Mouse (Mus musculus) CH12.LX (cell line): ENCODE results near the gene Col9a1. TPM values are rescaled to one million over a fixed set of nuclear protein-coding genes. Genes with fewer than 3 reads are reported as not detected.

ENCODE experiments used
- DNase-seq: peaks from one replicate; pipeline ENCODE4 v3.0.0-alpha.2; 2013; ENCODE audit errors: extremely low read depth
- H3K27ac ChIP-seq: 2 replicates; pipeline ENCODE4 v1.5.1; 2012; ENCODE audit warnings: low read depth, mild to moderate bottlenecking, control low read depth, moderate library complexity; ENCODE audit not compliant: insufficient read depth
- H3K27me3 ChIP-seq: replicated peaks from 2 replicates; pipeline ENCODE3; 2012; ENCODE audit warnings: inconsistent platforms
- H3K36me3 ChIP-seq, 2 experiments: replicated peaks in 1 of 2; 2 replicates each; pipeline versions ENCODE3 to v1.6.1; 2012; ENCODE audit warnings: inconsistent platforms in 1 of 2, low read length in 1 of 2, mild to moderate bottlenecking in 1 of 2, mixed read lengths in 1 of 2, moderate library complexity in 1 of 2; ENCODE audit not compliant: control insufficient read depth in 1 of 2, insufficient read depth in 1 of 2
- H3K4me1 ChIP-seq, 2 experiments: 2 replicates each; pipeline ENCODE4 v1.6.1; 2012; ENCODE audit warnings: inconsistent platforms in 1 of 2, moderate library complexity in 1 of 2; ENCODE audit not compliant: insufficient read depth in 2 of 2, control insufficient read depth in 1 of 2
- H3K4me2 ChIP-seq: 2 replicates; pipeline ENCODE4 v1.6.1; 2012; ENCODE audit warnings: low read depth, mild to moderate bottlenecking, control low read depth; ENCODE audit not compliant: poor library complexity, insufficient read depth, severe bottlenecking
- H3K4me3 ChIP-seq, 3 experiments: fragments of 150-350 bp in 1 of 3; sonication (generic) in 1 of 3; replicated peaks in 1 of 3; 2 replicates each; pipeline versions ENCODE3 to v1.5.1; 2011 to 2012; ENCODE audit warnings: low read depth in 2 of 3, low read length in 2 of 3, mild to moderate bottlenecking in 2 of 3, moderate library complexity in 2 of 3, control low read depth in 1 of 3, improper control_type of control experiment in 1 of 3, inconsistent platforms in 1 of 3, mixed read lengths in 1 of 3; ENCODE audit not compliant: poor library complexity in 1 of 3
- H3K79me2 ChIP-seq: replicated peaks from 2 replicates; pipeline ENCODE4 v1.6.1; 2012; ENCODE audit warnings: mild to moderate bottlenecking, moderate library complexity; ENCODE audit not compliant: control insufficient read depth, poor library complexity, insufficient read depth, severe bottlenecking; ENCODE audit errors: extremely low read depth
- H3K9ac ChIP-seq: 2 replicates; pipeline ENCODE4 v1.6.1; 2012; ENCODE audit warnings: low read depth, mild to moderate bottlenecking, control low read depth, moderate library complexity; ENCODE audit not compliant: insufficient read depth
- H3K9me3 ChIP-seq: replicated peaks from 2 replicates; pipeline ENCODE3; 2012; ENCODE audit warnings: low read length, inconsistent platforms, mixed read lengths
- CHD1 ChIP-seq: IDR thresholded peaks from 2 replicates; pipeline ENCODE4 v1.6.1; 2012; ENCODE audit warnings: low read depth, low read length, improper control_type of control experiment, inconsistent platforms
- CHD2 ChIP-seq: IDR thresholded peaks from 2 replicates; pipeline ENCODE4 v1.6.1; 2011; ENCODE audit warnings: low read length, improper control_type of control experiment
- CTCF ChIP-seq, 2 experiments: IDR thresholded peaks in 1 of 2; conservative IDR thresholded peaks in 1 of 2; 2 replicates each; pipeline ENCODE4 v1.5.1; 2011 to 2012; ENCODE audit warnings: low read depth in 2 of 2, low read length in 2 of 2, improper control_type of control experiment in 1 of 2, inconsistent platforms in 1 of 2, mild to moderate bottlenecking in 1 of 2, moderate library complexity in 1 of 2
- E2F4 ChIP-seq: IDR thresholded peaks from 2 replicates; pipeline ENCODE4 v1.6.1; 2011; ENCODE audit warnings: low read depth, low read length, improper control_type of control experiment; ENCODE audit not compliant: insufficient replicate concordance
- ELF1 ChIP-seq: IDR thresholded peaks from 2 replicates; pipeline ENCODE4 v1.6.1; 2014; ENCODE audit warnings: low read depth, mild to moderate bottlenecking, inconsistent platforms, low read length, improper control_type of control experiment
- EP300 ChIP-seq: IDR thresholded peaks from 2 replicates; pipeline ENCODE4 v1.6.1; 2011; ENCODE audit warnings: low read length, improper control_type of control experiment
- ETS1 ChIP-seq: conservative IDR thresholded peaks from 2 replicates; pipeline ENCODE4 v1.6.1; 2012; ENCODE audit warnings: low read depth, mild to moderate bottlenecking, inconsistent platforms, low read length, improper control_type of control experiment, moderate library complexity
- GABPA ChIP-seq: IDR thresholded peaks from 2 replicates; pipeline ENCODE4 v1.6.1; 2012; ENCODE audit warnings: low read depth, low read length, improper control_type of control experiment, inconsistent platforms; ENCODE audit not compliant: insufficient replicate concordance
- HCFC1 ChIP-seq: IDR thresholded peaks from 2 replicates; pipeline ENCODE4 v1.6.1; 2012; ENCODE audit warnings: low read depth, mild to moderate bottlenecking, inconsistent platforms, low read length, improper control_type of control experiment
- IRF4 ChIP-seq: IDR thresholded peaks from 2 replicates; pipeline ENCODE4 v1.6.1; 2014; ENCODE audit warnings: low read depth, mild to moderate bottlenecking, inconsistent platforms, low read length, improper control_type of control experiment
- JUN ChIP-seq: IDR thresholded peaks from 2 replicates; pipeline ENCODE4 v1.6.1; 2011; ENCODE audit warnings: low read depth, mild to moderate bottlenecking, low read length, improper control_type of control experiment, moderate library complexity; ENCODE audit not compliant: insufficient read depth
- JUND ChIP-seq: conservative IDR thresholded peaks from 2 replicates; pipeline ENCODE4 v1.6.1; 2011; ENCODE audit warnings: low read depth, low read length, improper control_type of control experiment
- KAT2A ChIP-seq: IDR thresholded peaks from 2 replicates; pipeline ENCODE4 v1.6.1; 2012; ENCODE audit warnings: low read length, improper control_type of control experiment, inconsistent platforms; ENCODE audit not compliant: insufficient replicate concordance
- NRF1 ChIP-seq: IDR thresholded peaks from 2 replicates; pipeline ENCODE4 v1.6.1; 2014; ENCODE audit warnings: low read depth, mild to moderate bottlenecking, inconsistent platforms, low read length, improper control_type of control experiment, moderate library complexity
- PAX5 ChIP-seq: IDR thresholded peaks from 2 replicates; pipeline ENCODE4 v1.6.1; 2012; ENCODE audit warnings: low read length, inconsistent platforms, mixed read lengths
- POLR2A ChIP-seq: IDR thresholded peaks from 2 replicates; pipeline ENCODE4 v1.6.1; 2011; ENCODE audit warnings: low read depth, mild to moderate bottlenecking, improper control_type of control experiment, low read length
- POLR2AphosphoS2 ChIP-seq: IDR thresholded peaks from 2 replicates; pipeline ENCODE4 v1.6.1; 2011; ENCODE audit warnings: low read depth, low read length, improper control_type of control experiment
- RAD21 ChIP-seq: IDR thresholded peaks from 2 replicates; pipeline ENCODE4 v1.6.1; 2011; ENCODE audit warnings: low read depth, mild to moderate bottlenecking, low read length, improper control_type of control experiment, moderate library complexity
- SMC3 ChIP-seq: IDR thresholded peaks from 2 replicates; pipeline ENCODE4 v1.6.1; 2011; ENCODE audit warnings: low read depth, low read length, improper control_type of control experiment
- TBP ChIP-seq: conservative IDR thresholded peaks from 2 replicates; pipeline ENCODE4 v1.6.1; 2011; ENCODE audit warnings: low read depth, low read length, improper control_type of control experiment
- TCF12 ChIP-seq: IDR thresholded peaks from 2 replicates; pipeline ENCODE4 v1.6.1; 2014; ENCODE audit warnings: low read depth, mild to moderate bottlenecking, inconsistent platforms, low read length, improper control_type of control experiment
- UBTF ChIP-seq: IDR thresholded peaks from 2 replicates; pipeline ENCODE4 v1.6.1; 2012; ENCODE audit warnings: low read depth, mild to moderate bottlenecking, inconsistent platforms, low read length, improper control_type of control experiment, moderate library complexity
- USF1 ChIP-seq: IDR thresholded peaks from 2 replicates; pipeline ENCODE4 v1.6.1; 2014; ENCODE audit warnings: low read depth, mild to moderate bottlenecking, inconsistent platforms, low read length, improper control_type of control experiment
- USF2 ChIP-seq: conservative IDR thresholded peaks from 2 replicates; pipeline ENCODE4 v1.6.1; 2011; ENCODE audit warnings: low read depth, low read length, improper control_type of control experiment
- ZKSCAN1 ChIP-seq: IDR thresholded peaks from 2 replicates; pipeline ENCODE4 v1.6.1; 2012; ENCODE audit warnings: low read depth, inconsistent platforms, low read length, improper control_type of control experiment, borderline replicate concordance
- dilution Hi-C: fragments of 300-500 bp; cut with MboI; formaldehyde crosslinking; loops from 2 replicates; pipeline ENCODE4 v1.14.3; 2020; ENCODE audit warnings: low sequenced_read_pairs; ENCODE audit not compliant: extremely low pct_unique_long_range_greater_than_20kb, extremely low pct_ligation_motif_present
- in situ Hi-C: fragments of 300-500 bp; cut with MboI; formaldehyde crosslinking; loops from 3 replicates; pipeline ENCODE4 v1.14.3; 2019; ENCODE audit warnings: low sequenced_read_pairs, low pct_ligation_motif_present, low pct_unique_long_range_greater_than_20kb, mixed read lengths
- polyA plus RNA-seq: library from polyadenylated mRNA; unstranded; fragments of >175 nt; gene quantifications from 2 replicates; pipeline ENCODE4 v1.2.1, GENCODE M21; 2012; ENCODE audit warnings: low read depth; ENCODE audit not compliant: insufficient read length
- total RNA-seq, 2 experiments: library from RNA; depleted of rRNA; stranded (reverse); fragments of 300-350 nt in 1 of 2; fragments of >200 nt in 1 of 2; gene quantifications; 2 replicates each; pipeline ENCODE4 v1.2.3; 2012 to 2014

The Col9a1 gene
- total and polyA plus RNA-seq, 3 experiments: not detected

DNA sequence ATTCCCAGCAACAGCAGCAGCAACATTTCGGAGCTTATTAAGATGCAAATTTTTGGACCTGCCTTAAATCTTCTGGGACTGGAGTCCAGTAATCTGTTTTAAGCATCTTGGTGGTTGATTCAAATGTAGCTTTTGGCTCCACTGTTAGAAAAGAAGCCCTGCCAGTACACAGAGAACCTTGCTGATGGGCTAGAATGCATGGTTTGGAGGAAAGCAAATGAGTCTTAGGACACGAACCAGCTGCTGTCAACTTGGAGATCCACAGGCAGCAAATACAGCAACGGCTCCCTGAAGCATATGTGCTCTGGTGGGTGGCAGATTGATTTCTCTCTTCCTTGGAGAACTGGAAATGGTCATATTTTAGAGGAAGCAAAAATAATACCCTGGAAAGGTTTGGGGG is 4.8 kb upstream of the Col9a1 start:
- dilution Hi-C loops: no loop called here

GRCm38 (mm10) chr1:24175761-24176160 is 1.6 kb upstream of the Col9a1 start:
- H3K4me3 ChIP-seq: no peak overlapping the region
- no peaks in the 10 kb centered on the region for H3K4me1 ChIP-seq
- H3K79me2 ChIP-seq: no peaks in the 10 kb centered on the region
- in situ Hi-C loops (no loop called here), dilution Hi-C loops (no loop called here)
- H3K27ac ChIP-seq: no peak overlapping the region
- no peaks in the 10 kb centered on the region for H3K27me3 ChIP-seq
- no peak for TF ChIP-seq ZKSCAN1
- no peak for TF ChIP-seq UBTF
- TF ChIP-seq HCFC1: no peak
- no peak for TF ChIP-seq CTCF (conservative IDR thresholded peaks at IDR 0.05 in 1 of 2, IDR thresholded peaks at IDR 0.05 in 1 of 2; ENCODE audit: low read depth in 2 of 2, low read length in 2 of 2)
- no peak for TF ChIP-seq KAT2A
- TF ChIP-seq USF1: no peak
- TF ChIP-seq JUND: no peak
- TF ChIP-seq POLR2AphosphoS2: no peak
- TF ChIP-seq TCF12: no peak
- no peak for TF ChIP-seq IRF4
- no peak for TF ChIP-seq SMC3
- TF ChIP-seq EP300: no peak
- TF ChIP-seq TBP: no peak
- no peak for TF ChIP-seq GABPA
- TF ChIP-seq NRF1: no peak
- TF ChIP-seq ETS1: no peak
- no peak for TF ChIP-seq CHD2
- no peak for TF ChIP-seq JUN
- TF ChIP-seq ELF1: no peak
- DNase-seq: no peak
- no peaks in the 10 kb centered on the region for H3K36me3 ChIP-seq
- H3K9ac ChIP-seq: no peak overlapping the region
- H3K4me2 ChIP-seq: no peak overlapping the region
- no peaks in the 10 kb centered on the region for H3K9me3 ChIP-seq

More for the DNA sequence above, 4.8 kb upstream of the Col9a1 start:
- Histone ChIP-seq H3K79me2 (no peaks in the 10 kb centered on the region), H3K4me3 (no peak overlapping the region), H3K9ac (no peak overlapping the region), H3K27me3 (no peaks in the 10 kb centered on the region), H3K9me3 (no peaks in the 10 kb centered on the region), H3K4me1 (no peaks in the 10 kb centered on the region), H3K36me3 (no peaks in the 10 kb centered on the region), H3K27ac (no peak overlapping the region), H3K4me2 (no peak overlapping the region)
- in situ Hi-C loops: no loop called here
- no peak for TF ChIP-seq E2F4
- no peak for TF ChIP-seq USF1
- no peak for TF ChIP-seq JUND
- no peak for TF ChIP-seq UBTF
- no peak for TF ChIP-seq USF2
- no peak for TF ChIP-seq GABPA
- no peak for TF ChIP-seq ZKSCAN1
- TF ChIP-seq KAT2A: no peak
- no peak for TF ChIP-seq TCF12
- no peak for TF ChIP-seq PAX5
- TF ChIP-seq RAD21: no peak
- TF ChIP-seq CHD1: no peak
- no peak for TF ChIP-seq POLR2A
- no peak for DNase-seq
